Comparison of ENCODE assay signal across 8 mouse cellular contexts in genomic region chrX:16618225-16619033, GRCm38 (mm10). TPM values are rescaled to one million over a fixed set of nuclear protein-coding genes. Genes with fewer than 3 reads are reported as not detected.
A peak's percentile ranks its signal among the peaks of the same experiment; 100 is the strongest.
DNase-seq lines count a peak whose midpoint lies in the region; ATAC-seq lines count a peak whose summit lies in the region.

No protein-coding gene starts in this region.

- peak; percentile 96 for ATAC-seq in intestine, embryonic 14.5 days (replicated peaks; ENCODE audit: low FRiP score, low TSS enrichment, low read depth)
- ATAC-seq in megakaryocyte progenitor cell, adult 5-6 weeks (replicated peaks; ENCODE audit: poor library complexity) = peak; percentile 89

- peak overlapping the region; percentile 77; the same call in 1 of the 2 replicates for H3K27ac ChIP-seq in intestine, embryonic 14.5 days (ENCODE audit: low read depth)

- H3K27me3 ChIP-seq in intestine, embryonic 14.5 days (replicated peaks; ENCODE audit: control insufficient read depth, insufficient read depth, low read length) = no peaks in the 10 kb centered on the region

- no peaks in the 10 kb centered on the region for H3K4me1 ChIP-seq in intestine, embryonic 14.5 days (replicated peaks; ENCODE audit: control insufficient read depth, insufficient read depth, low read length)

- peak overlapping the region; percentile 43 for H3K4me3 ChIP-seq in intestine, embryonic 14.5 days (ENCODE audit: low read depth, low read length)

- H3K36me3 ChIP-seq in intestine, embryonic 14.5 days (ENCODE audit: control insufficient read depth, insufficient read depth, low read length) = no peaks in the 10 kb centered on the region

- DNase-seq in adrenal gland, adult 8-10 months = peak; percentile 86
- DNase-seq in embryo, embryonic 11.5 days (ENCODE audit: low read depth, low spot score) = peak; percentile 73
- peak; percentile 87 for DNase-seq in gastrocnemius, postnatal 25 days
- DNase-seq in intestine, embryonic 14.5 days (ENCODE audit: low spot score) = peak; percentile 92
- DNase-seq in left cerebral cortex, postnatal 10 days (ENCODE audit: extremely low spot score in 1 of 2, low spot score in 2 of 2) = peak; percentile 84 to 92
- peak; percentile 93 to 94 for DNase-seq in right cerebral cortex, postnatal 10 days (ENCODE audit: low spot score in 2 of 2)
- DNase-seq in urinary bladder, postnatal 14 days (ENCODE audit: low spot score) = peak; percentile 86

- WGBS in intestine, embryonic 14.5 days = 7% methylated on average over 59 of the region's 60 CpGs

- intact Hi-C loops in left cerebral cortex, postnatal 10 days (cut with DNase I) = no loop called here

- peak overlapping the region; percentile 65 for H3K4me2 ChIP-seq in intestine, embryonic 14.5 days (ENCODE audit: low read length)

- no peaks in the 10 kb centered on the region for H3K9me3 ChIP-seq in intestine, embryonic 14.5 days (ENCODE audit: control insufficient read depth, low read length)

- peak overlapping the region; percentile 49 for H3K9ac ChIP-seq in intestine, embryonic 14.5 days (ENCODE audit: low read length)

RNA-seq across cellular contexts. Expression of gene Maoa, which starts 1.1 kb away (rescaled TPM):
- total RNA-seq in adrenal gland, adult 8-10 months (2022) = 10 to 100 TPM; 26.9 to 99.6 (median 63.5) TPM
- 1 to 10 TPM; 3.0 TPM for total RNA-seq in gastrocnemius, postnatal 25 days (2021)
- 14.6 and 15.8 TPM in 2 replicates for polyA plus RNA-seq in intestine, embryonic 14.5 days (2014; fragmentation: Nextera tagmentation; extraction: Ambion mirVana)
- 10 to 100 TPM; 34.7 to 37.6 TPM for total RNA-seq in left cerebral cortex, postnatal 10 days (2021)
- total RNA-seq in megakaryocyte progenitor cell, adult 5-6 weeks (2015) = 7.5 and 8.9 TPM in 2 replicates
- 12.5 and 16.6 TPM in 2 replicates for total RNA-seq in megakaryocyte progenitor cell, adult 5-6 weeks (2017)

Comparison
In these comparisons a context has a peak if more than half of its experiments do, and no peak if none do; other contexts are left out.
1. Peak in every context shown above with its lines: DNase-seq, ATAC-seq, H3K4me3 ChIP-seq and H3K27ac ChIP-seq.